Mouse (Mus musculus): ENCODE data around the gene Olfr792. TPM values are rescaled to one million over a fixed set of nuclear protein-coding genes. Genes with fewer than 3 reads are reported as not detected.

The Olfr792 gene
- not detected in 2 replicates for polyA plus RNA-seq (2014; fragmentation: Nextera tagmentation; extraction: Ambion mirVana)

- H3K27me3 ChIP-seq (replicated peaks; ENCODE audit: control insufficient read depth, insufficient read depth, low read length), result no peaks in the 10 kb centered on the region
- no peak within 1 kb of the TSS for H3K9ac ChIP-seq (ENCODE audit: low read length)
- no peak within 1 kb of the TSS for H3K27ac ChIP-seq (ENCODE audit: low read depth)
- H3K36me3 ChIP-seq (ENCODE audit: control insufficient read depth, insufficient read depth, low read length), result no peaks in the 10 kb centered on the region
- H3K4me2 ChIP-seq (ENCODE audit: low read length), result no peak within 1 kb of the TSS
- DNase-seq (ENCODE audit: low spot score) (no peak), ATAC-seq (replicated peaks; ENCODE audit: low FRiP score, low TSS enrichment, low read depth) (no peak)
- no peaks in the 10 kb centered on the region for H3K9me3 ChIP-seq (ENCODE audit: control insufficient read depth, low read length)
- WGBS, result 85% methylated on average over 1 of the region's 1 CpGs
- no peak within 1 kb of the TSS for H3K4me3 ChIP-seq (ENCODE audit: low read depth, low read length)
- no peaks in the 10 kb centered on the region for H3K4me1 ChIP-seq (replicated peaks; ENCODE audit: control insufficient read depth, insufficient read depth, low read length)
Measured at GRCm38 (mm10) chr10:129538862-129539261, at the start of gene Olfr792. Olfr792 (plus strand) TSS chr10:129539162.

GRCm38 (mm10) chr10:129490101-129490500 lies 48.9 kb upstream of the Olfr792 start:
- H3K4me2 ChIP-seq (ENCODE audit: low read length), result no peak overlapping the region
- no peaks in the 10 kb centered on the region for H3K27me3 ChIP-seq (replicated peaks; ENCODE audit: control insufficient read depth, insufficient read depth, low read length)
- no peaks in the 10 kb centered on the region for H3K4me1 ChIP-seq (replicated peaks; ENCODE audit: control insufficient read depth, insufficient read depth, low read length)
- no peak overlapping the region for H3K4me3 ChIP-seq (ENCODE audit: low read depth, low read length)
- H3K9me3 ChIP-seq (ENCODE audit: control insufficient read depth, low read length), result no peaks in the 10 kb centered on the region
- DNase-seq (ENCODE audit: low spot score) (no peak), ATAC-seq (replicated peaks; ENCODE audit: low FRiP score, low TSS enrichment, low read depth) (no peak)
- no peak overlapping the region for H3K9ac ChIP-seq (ENCODE audit: low read length)
- H3K36me3 ChIP-seq (ENCODE audit: control insufficient read depth, insufficient read depth, low read length), result no peaks in the 10 kb centered on the region
- 80% methylated on average over 2 of the region's 2 CpGs for WGBS
- no peak overlapping the region for H3K27ac ChIP-seq (ENCODE audit: low read depth)

- DNase-seq (ENCODE audit: low spot score) (no peak), ATAC-seq (replicated peaks; ENCODE audit: low FRiP score, low TSS enrichment, low read depth) (no peak)
- Histone ChIP-seq H3K4me3 (ENCODE audit: low read depth, low read length) (no peak within 1 kb of the TSS), H3K9ac (ENCODE audit: low read length) (no peak within 1 kb of the TSS), H3K4me2 (ENCODE audit: low read length) (no peak within 1 kb of the TSS), H3K27me3 (replicated peaks; ENCODE audit: control insufficient read depth, insufficient read depth, low read length) (no peaks in the 10 kb centered on the region), H3K4me1 (replicated peaks; ENCODE audit: control insufficient read depth, insufficient read depth, low read length) (no peaks in the 10 kb centered on the region), H3K9me3 (ENCODE audit: control insufficient read depth, low read length) (no peaks in the 10 kb centered on the region), H3K27ac (ENCODE audit: low read depth) (no peak within 1 kb of the TSS), H3K36me3 (ENCODE audit: control insufficient read depth, insufficient read depth, low read length) (no peaks in the 10 kb centered on the region)
Measured at GRCm38 (mm10) chr10:129498192-129498591, 40.8 kb upstream of the Olfr792 start, which contains the start of gene Olfr790. Olfr790 (plus strand) TSS chr10:129498492.

GRCm38 (mm10) chr10:129521492-129521891 lies 17.5 kb upstream of the Olfr792 start, which contains the start of gene Olfr791:
Olfr791 (plus strand) TSS chr10:129521792.
- DNase-seq (ENCODE audit: low spot score) (no peak), ATAC-seq (replicated peaks; ENCODE audit: low FRiP score, low TSS enrichment, low read depth) (no peak)
- 70% methylated on average over 3 of the region's 3 CpGs for WGBS

GRCm38 (mm10) chr10:129549354-129549753 lies 10.4 kb downstream of the Olfr792 start:
- no peak for DNase-seq (ENCODE audit: low spot score)

More at GRCm38 (mm10) chr10:129521492-129521891, 17.5 kb upstream of the Olfr792 start, which contains the start of gene Olfr791:
- Histone ChIP-seq H3K36me3 (ENCODE audit: control insufficient read depth, insufficient read depth, low read length) (no peaks in the 10 kb centered on the region), H3K9ac (ENCODE audit: low read length) (no peak within 1 kb of the TSS), H3K4me1 (replicated peaks; ENCODE audit: control insufficient read depth, insufficient read depth, low read length) (no peaks in the 10 kb centered on the region), H3K4me2 (ENCODE audit: low read length) (no peak within 1 kb of the TSS), H3K27me3 (replicated peaks; ENCODE audit: control insufficient read depth, insufficient read depth, low read length) (no peaks in the 10 kb centered on the region), H3K4me3 (ENCODE audit: low read depth, low read length) (no peak within 1 kb of the TSS), H3K27ac (ENCODE audit: low read depth) (no peak within 1 kb of the TSS), H3K9me3 (ENCODE audit: control insufficient read depth, low read length) (no peaks in the 10 kb centered on the region)

GRCm38 (mm10) chr10:129567355-129567754 lies 28.4 kb downstream of the Olfr792 start, which contains the start of gene Olfr794:
Olfr794 (plus strand) TSS chr10:129567655.
- no peak for ATAC-seq (replicated peaks; ENCODE audit: low FRiP score, low TSS enrichment, low read depth)
- no peak within 1 kb of the TSS for H3K27ac ChIP-seq (ENCODE audit: low read depth)
- no peak for DNase-seq (ENCODE audit: low spot score)
- H3K9ac ChIP-seq (ENCODE audit: low read length), result no peak within 1 kb of the TSS
- H3K4me2 ChIP-seq (ENCODE audit: low read length), result no peak within 1 kb of the TSS
- H3K36me3 ChIP-seq (ENCODE audit: control insufficient read depth, insufficient read depth, low read length), result no peaks in the 10 kb centered on the region
- WGBS, result 83% methylated on average over 2 of the region's 2 CpGs
- no peaks in the 10 kb centered on the region for H3K27me3 ChIP-seq (replicated peaks; ENCODE audit: control insufficient read depth, insufficient read depth, low read length)
- no peaks in the 10 kb centered on the region for H3K9me3 ChIP-seq (ENCODE audit: control insufficient read depth, low read length)
- no peaks in the 10 kb centered on the region for H3K4me1 ChIP-seq (replicated peaks; ENCODE audit: control insufficient read depth, insufficient read depth, low read length)
- H3K4me3 ChIP-seq (ENCODE audit: low read depth, low read length), result no peak within 1 kb of the TSS

More at GRCm38 (mm10) chr10:129549354-129549753, 10.4 kb downstream of the Olfr792 start:
- no peaks in the 10 kb centered on the region for H3K9me3 ChIP-seq (ENCODE audit: control insufficient read depth, low read length)
- H3K27me3 ChIP-seq (replicated peaks; ENCODE audit: control insufficient read depth, insufficient read depth, low read length), result no peaks in the 10 kb centered on the region
- H3K27ac ChIP-seq (ENCODE audit: low read depth), result no peak overlapping the region
- no peak overlapping the region for H3K9ac ChIP-seq (ENCODE audit: low read length)
- H3K36me3 ChIP-seq (ENCODE audit: control insufficient read depth, insufficient read depth, low read length), result no peaks in the 10 kb centered on the region
- 55% methylated on average over 1 of the region's 1 CpGs for WGBS
- H3K4me3 ChIP-seq (ENCODE audit: low read depth, low read length), result no peak overlapping the region
- H3K4me2 ChIP-seq (ENCODE audit: low read length), result no peak overlapping the region
- ATAC-seq (replicated peaks; ENCODE audit: low FRiP score, low TSS enrichment, low read depth), result no peak
- H3K4me1 ChIP-seq (replicated peaks; ENCODE audit: control insufficient read depth, insufficient read depth, low read length), result no peaks in the 10 kb centered on the region

GRCm38 (mm10) chr10:129577066-129577465 lies 38.1 kb downstream of the Olfr792 start:
- ATAC-seq (replicated peaks; ENCODE audit: low FRiP score, low TSS enrichment, low read depth) (no peak), DNase-seq (ENCODE audit: low spot score) (no peak)
- H3K4me1 ChIP-seq (replicated peaks; ENCODE audit: control insufficient read depth, insufficient read depth, low read length), result no peaks in the 10 kb centered on the region
- no peak overlapping the region for H3K4me2 ChIP-seq (ENCODE audit: low read length)
- no peaks in the 10 kb centered on the region for H3K9me3 ChIP-seq (ENCODE audit: control insufficient read depth, low read length)
- H3K36me3 ChIP-seq (ENCODE audit: control insufficient read depth, insufficient read depth, low read length), result no peaks in the 10 kb centered on the region
- H3K27me3 ChIP-seq (replicated peaks; ENCODE audit: control insufficient read depth, insufficient read depth, low read length), result no peaks in the 10 kb centered on the region
- 60% methylated on average over 1 of the region's 1 CpGs for WGBS
- no peak overlapping the region for H3K4me3 ChIP-seq (ENCODE audit: low read depth, low read length)
- no peak overlapping the region for H3K27ac ChIP-seq (ENCODE audit: low read depth)
- no peak overlapping the region for H3K9ac ChIP-seq (ENCODE audit: low read length)

Small RNAs within 50 kb of the gene (microRNA-seq; reads per million reads assigned to microRNA genes)
- gene Gm23252, result not detected

Other genes with a start within 250 kb of the Olfr792 start
- gene Olfr780, start 221.0 kb upstream of the Olfr792 start, polyA plus RNA-seq (2014; fragmentation: Nextera tagmentation; extraction: Ambion mirVana), result not detected in 2 replicates
- gene Olfr781, start 210.3 kb upstream of the Olfr792 start, polyA plus RNA-seq (2014; fragmentation: Nextera tagmentation; extraction: Ambion mirVana), result not detected in 2 replicates
- not detected in 2 replicates for gene Olfr782, start 190.3 kb upstream of the Olfr792 start, polyA plus RNA-seq (2014; fragmentation: Nextera tagmentation; extraction: Ambion mirVana)
- gene Olfr784, start 155.1 kb upstream of the Olfr792 start, polyA plus RNA-seq (2014; fragmentation: Nextera tagmentation; extraction: Ambion mirVana), result 0.11 and 0.20 TPM in 2 replicates
- not detected in 2 replicates for gene Olfr785, start 133.7 kb upstream of the Olfr792 start, polyA plus RNA-seq (2014; fragmentation: Nextera tagmentation; extraction: Ambion mirVana)
- gene Olfr786, start 111.9 kb upstream of the Olfr792 start, polyA plus RNA-seq (2014; fragmentation: Nextera tagmentation; extraction: Ambion mirVana), result not detected in 2 replicates
- gene Olfr787, start 77.3 kb upstream of the Olfr792 start, polyA plus RNA-seq (2014; fragmentation: Nextera tagmentation; extraction: Ambion mirVana), result not detected in 2 replicates
- gene Olfr788, start 68.2 kb upstream of the Olfr792 start, polyA plus RNA-seq (2014; fragmentation: Nextera tagmentation; extraction: Ambion mirVana), result not detected in 2 replicates
- gene Olfr789, start 54.4 kb upstream of the Olfr792 start, polyA plus RNA-seq (2014; fragmentation: Nextera tagmentation; extraction: Ambion mirVana), result not detected in 2 replicates
- gene Olfr790, start 40.7 kb upstream of the Olfr792 start, polyA plus RNA-seq (2014; fragmentation: Nextera tagmentation; extraction: Ambion mirVana), result not detected in 2 replicates
- not detected in 2 replicates for gene Olfr791, start 17.4 kb upstream of the Olfr792 start, polyA plus RNA-seq (2014; fragmentation: Nextera tagmentation; extraction: Ambion mirVana)
- gene Olfr794, start 28.5 kb downstream of the Olfr792 start, polyA plus RNA-seq (2014; fragmentation: Nextera tagmentation; extraction: Ambion mirVana), result not detected in 2 replicates
- not detected in 2 replicates for gene Olfr796, start 73.4 kb downstream of the Olfr792 start, polyA plus RNA-seq (2014; fragmentation: Nextera tagmentation; extraction: Ambion mirVana)
- gene Olfr798, start 88.8 kb downstream of the Olfr792 start, polyA plus RNA-seq (2014; fragmentation: Nextera tagmentation; extraction: Ambion mirVana), result not detected in 2 replicates
- not detected in 2 replicates for gene Olfr799, start 98.3 kb downstream of the Olfr792 start, polyA plus RNA-seq (2014; fragmentation: Nextera tagmentation; extraction: Ambion mirVana)
- gene Olfr800, start 118.5 kb downstream of the Olfr792 start, polyA plus RNA-seq (2014; fragmentation: Nextera tagmentation; extraction: Ambion mirVana), result not detected in 2 replicates
- gene Olfr801, start 134.7 kb downstream of the Olfr792 start, polyA plus RNA-seq (2014; fragmentation: Nextera tagmentation; extraction: Ambion mirVana), result not detected in 2 replicates
- gene Olfr802, start 149.0 kb downstream of the Olfr792 start, polyA plus RNA-seq (2014; fragmentation: Nextera tagmentation; extraction: Ambion mirVana), result not detected in 2 replicates
- not detected in 2 replicates for gene Olfr803, start 155.1 kb downstream of the Olfr792 start, polyA plus RNA-seq (2014; fragmentation: Nextera tagmentation; extraction: Ambion mirVana)
- gene Olfr804, start 164.0 kb downstream of the Olfr792 start, polyA plus RNA-seq (2014; fragmentation: Nextera tagmentation; extraction: Ambion mirVana), result not detected in 2 replicates
- not detected in 2 replicates for gene Olfr805, start 190.2 kb downstream of the Olfr792 start, polyA plus RNA-seq (2014; fragmentation: Nextera tagmentation; extraction: Ambion mirVana)
- gene Olfr806, start 202.8 kb downstream of the Olfr792 start, polyA plus RNA-seq (2014; fragmentation: Nextera tagmentation; extraction: Ambion mirVana), result not detected in 2 replicates
- gene Olfr807, start 218.6 kb downstream of the Olfr792 start, polyA plus RNA-seq (2014; fragmentation: Nextera tagmentation; extraction: Ambion mirVana), result not detected in 2 replicates
- gene Olfr808, start 226.3 kb downstream of the Olfr792 start, polyA plus RNA-seq (2014; fragmentation: Nextera tagmentation; extraction: Ambion mirVana), result not detected in 2 replicates
- gene Olfr809, start 235.5 kb downstream of the Olfr792 start, polyA plus RNA-seq (2014; fragmentation: Nextera tagmentation; extraction: Ambion mirVana), result not detected in 2 replicates